Mouse (Mus musculus) c-Kit-positive CD71-positive TER-119-positive erythroid progenitor cells, embryonic 14.5 days (primary cell): ENCODE data around the gene 2510009E07Rik.
"Not testable (repeated sequence)": the region's sequence is repeated elsewhere in the genome, so short reads cannot be mapped to it uniquely, and the experiment has no call there.

Experiments
- DNase-seq: peaks from one replicate; pipeline ENCODE4 v3.0.0-alpha.2; 2013; ENCODE audit warnings: low spot score

Gene 2510009E07Rik

DNA sequence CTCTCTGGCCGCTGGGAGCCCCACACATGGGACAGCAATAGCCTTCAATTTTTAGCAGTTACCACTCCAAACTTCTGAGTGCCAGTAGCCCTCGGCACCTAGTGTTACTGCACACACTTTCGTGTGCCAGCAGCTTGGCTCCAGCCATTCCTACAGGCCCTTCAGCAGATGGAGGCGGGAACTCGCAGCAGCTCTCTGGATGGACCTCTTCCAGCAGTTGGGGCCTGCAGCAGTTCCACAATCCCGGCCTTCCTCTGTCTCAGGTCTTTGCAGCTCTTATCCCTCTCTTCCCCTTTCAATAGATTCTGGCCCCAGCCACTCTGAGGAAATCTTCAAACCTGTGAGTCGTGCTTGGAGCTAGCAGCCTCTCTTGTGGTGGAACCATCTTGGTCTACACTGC, 17.7 kb downstream of the 2510009E07Rik start:
- DNase-seq, result no peak

DNA sequence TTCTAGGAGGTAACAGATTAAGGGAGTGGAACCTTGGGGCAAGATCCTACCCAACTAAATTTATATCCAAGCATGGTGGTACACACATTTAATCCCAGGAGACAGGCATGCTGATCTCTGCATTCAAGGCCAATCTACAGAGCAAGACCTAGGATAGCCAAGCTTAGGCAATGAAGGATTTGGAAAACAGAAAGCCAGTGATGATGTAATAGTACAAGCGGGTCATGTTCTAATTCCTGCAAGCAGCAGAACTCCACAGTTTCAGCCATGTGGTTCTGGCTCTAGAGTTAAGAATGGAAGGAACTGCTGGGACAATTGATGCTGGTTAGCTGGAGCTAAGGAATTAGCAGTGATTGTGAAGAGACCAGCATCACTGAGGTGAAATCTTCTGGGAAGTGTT, 20.8 kb downstream of the 2510009E07Rik start:
- not testable (repeated sequence) for DNase-seq

DNA sequence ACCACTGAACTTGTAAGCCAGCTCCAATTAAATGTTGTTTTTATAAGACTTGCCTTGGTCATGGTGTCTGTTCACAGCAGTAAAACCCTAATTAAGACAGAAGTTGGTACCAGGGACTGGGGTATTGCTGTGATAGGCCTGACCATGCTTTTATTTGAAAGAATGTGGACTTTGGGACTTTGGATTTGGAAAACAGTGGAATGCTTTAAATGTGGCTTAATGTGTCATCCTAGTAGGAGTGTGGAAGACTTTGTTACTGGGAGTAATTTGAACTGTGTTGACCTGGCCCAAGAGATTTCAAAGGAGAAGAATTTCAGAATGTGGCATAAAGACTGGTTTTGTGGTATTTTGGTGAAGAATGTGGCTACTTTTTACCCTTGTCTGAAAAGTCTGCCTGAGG, 21.4 kb downstream of the 2510009E07Rik start:
- DNase-seq, result not testable (repeated sequence)

DNA sequence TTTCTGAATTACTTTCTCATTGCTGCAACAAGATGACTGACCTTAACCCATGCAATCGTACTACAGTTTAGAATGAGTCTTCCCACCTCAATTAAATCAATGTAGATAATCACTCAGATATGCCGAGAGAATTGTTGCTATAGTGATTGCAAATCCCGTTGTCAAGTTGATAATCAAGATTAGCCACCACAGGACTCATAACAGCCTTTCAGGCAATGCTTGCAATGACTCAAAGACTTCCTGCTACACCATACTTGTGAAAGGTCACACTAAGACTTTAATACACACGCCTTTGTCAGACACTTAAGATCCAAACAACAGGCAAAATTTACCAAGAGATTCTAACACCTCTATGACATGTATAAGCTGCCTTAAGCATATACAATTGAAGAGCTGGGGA, 22.6 kb downstream of the 2510009E07Rik start:
- no peak for DNase-seq

DNA sequence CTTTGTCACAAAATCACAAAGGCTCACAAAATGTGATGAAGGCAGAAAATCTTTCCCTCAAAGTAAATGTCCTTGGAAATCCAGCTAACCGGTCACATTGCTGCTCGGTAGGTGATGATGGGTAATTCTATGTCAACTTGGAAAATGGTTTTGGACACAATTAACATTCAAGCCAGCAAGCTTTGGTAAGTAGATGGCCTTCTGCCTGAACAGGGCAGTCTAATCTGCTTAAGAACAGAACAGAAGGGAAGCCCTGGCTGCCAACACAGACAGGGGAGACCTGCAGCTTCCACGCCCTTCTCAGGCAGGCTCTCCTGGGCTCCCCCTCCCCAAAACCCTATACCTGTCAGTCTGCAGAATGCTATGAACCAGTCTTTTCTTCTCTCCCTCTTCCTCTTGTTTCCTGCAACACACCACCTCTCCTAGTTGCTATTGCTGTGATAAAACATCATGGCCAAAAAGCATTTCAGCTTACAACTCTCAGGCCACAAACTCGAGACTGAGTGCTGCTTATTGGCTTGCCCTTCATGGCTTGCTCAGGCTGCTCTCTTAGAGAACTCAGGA, 29.0 kb downstream of the 2510009E07Rik start:
- no peak for DNase-seq

DNA sequence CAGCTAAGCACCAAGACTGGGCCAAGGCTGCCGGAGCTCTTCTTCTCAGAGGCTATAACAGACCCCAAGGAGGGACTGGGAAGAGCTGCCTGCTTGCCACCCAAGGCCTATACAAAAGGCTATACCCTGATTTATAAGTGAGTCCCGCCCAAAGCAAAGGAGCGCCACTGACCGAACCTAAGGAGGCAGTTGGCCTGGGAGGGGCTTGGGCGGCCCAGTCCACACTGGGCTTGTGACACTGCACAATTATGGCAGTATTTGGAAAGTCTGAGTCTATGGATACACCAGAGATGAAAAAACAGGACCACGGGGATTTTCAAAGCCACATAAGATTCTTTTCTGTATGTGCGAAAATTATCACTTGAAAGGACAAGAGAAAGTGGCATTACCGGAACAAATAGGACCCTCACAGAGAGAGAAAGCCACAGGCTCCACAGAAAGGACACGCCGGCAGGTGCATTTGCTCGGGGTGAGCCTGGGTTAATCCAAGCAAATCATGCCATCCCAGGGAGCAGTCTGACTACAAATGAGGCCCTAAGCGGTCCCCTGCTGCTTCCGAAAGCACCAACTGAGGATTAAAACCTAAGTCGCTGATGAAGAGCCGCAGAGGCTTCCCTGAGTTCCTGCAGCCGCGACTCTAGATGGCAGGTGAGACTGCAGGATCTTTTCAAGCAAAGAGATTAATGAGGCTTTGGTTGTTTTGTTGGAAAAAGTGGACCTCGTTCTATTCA, 29.7 kb downstream of the 2510009E07Rik start:
- DNase-seq, result no peak

DNA sequence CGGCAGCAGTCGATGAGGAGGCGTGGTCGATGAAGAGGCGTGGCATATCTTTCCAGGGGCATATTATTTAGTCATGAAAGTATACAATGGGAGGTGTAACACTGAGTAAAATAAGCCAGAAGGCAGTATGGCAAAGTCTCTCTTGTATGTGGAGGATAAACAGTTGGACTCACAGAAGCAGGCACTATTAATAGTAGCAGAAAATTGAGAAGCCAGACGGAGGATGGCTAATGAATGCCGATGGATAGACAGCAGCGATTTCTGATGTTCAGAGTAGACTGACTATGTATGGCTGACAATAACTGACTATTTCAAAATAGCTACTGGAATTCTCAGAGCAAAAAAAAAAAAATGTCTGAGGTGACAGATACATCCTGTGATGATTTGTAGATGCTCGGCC, 38.5 kb downstream of the 2510009E07Rik start:
- no peak for DNase-seq

DNA sequence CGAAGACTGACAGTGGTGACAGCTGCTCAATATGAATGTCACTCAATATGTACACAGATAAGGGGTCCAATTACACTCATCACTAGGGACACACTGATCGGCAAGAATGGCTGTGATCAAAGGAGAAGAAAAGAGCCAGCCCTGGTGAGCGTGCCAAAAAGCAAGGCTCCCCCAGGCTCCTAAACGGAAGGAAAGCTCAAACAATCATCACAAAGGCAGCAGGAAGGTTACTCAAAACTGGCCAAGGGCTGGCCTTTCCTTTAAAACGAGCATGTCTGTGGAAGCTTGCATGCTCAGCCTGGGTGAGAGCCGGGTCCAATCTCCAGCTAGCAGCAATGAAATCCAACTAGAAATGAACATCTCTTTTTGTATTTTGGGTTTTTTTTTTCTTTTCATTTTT, 39.2 kb downstream of the 2510009E07Rik start:
- no peak for DNase-seq

DNA sequence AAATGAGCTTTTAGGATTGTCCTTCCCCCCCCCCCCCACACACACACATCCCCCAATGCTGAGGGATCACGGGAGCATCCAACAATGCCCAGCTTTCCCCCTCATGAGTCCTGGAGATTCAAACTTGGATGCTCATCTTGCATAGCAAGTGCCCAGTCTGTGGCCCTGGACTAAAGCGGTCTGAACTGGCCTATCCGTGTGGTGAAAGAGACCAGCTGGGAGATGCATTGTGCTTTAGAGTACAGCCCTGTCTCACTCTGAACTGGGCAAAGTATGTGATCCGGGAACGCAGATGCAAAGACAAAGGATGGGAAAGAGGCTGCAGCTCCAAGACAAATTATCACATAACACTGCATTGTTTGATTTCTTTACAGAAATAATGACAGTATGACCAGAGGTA, 40.1 kb downstream of the 2510009E07Rik start:
- no peak for DNase-seq

DNA sequence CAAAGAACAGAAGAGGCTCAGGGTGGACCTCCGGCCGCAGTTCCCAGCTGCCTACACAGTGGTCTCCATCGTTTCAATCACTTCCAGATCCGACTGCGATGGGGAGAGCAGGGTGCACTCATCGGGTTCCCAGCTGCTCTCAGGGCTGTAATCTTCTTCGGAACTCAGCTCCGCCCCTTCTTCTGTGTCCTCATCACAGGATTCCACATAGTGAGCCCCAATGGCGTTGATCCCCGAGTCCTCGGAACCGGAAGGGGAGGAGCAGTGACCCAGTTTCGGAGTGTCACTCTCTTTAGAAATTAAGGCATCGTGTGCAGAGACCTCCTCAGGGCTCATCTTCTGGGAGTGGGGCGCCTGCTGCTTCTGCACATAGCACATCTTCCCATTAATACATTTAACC, 41.3 kb downstream of the 2510009E07Rik start:
- no peak for DNase-seq

DNA sequence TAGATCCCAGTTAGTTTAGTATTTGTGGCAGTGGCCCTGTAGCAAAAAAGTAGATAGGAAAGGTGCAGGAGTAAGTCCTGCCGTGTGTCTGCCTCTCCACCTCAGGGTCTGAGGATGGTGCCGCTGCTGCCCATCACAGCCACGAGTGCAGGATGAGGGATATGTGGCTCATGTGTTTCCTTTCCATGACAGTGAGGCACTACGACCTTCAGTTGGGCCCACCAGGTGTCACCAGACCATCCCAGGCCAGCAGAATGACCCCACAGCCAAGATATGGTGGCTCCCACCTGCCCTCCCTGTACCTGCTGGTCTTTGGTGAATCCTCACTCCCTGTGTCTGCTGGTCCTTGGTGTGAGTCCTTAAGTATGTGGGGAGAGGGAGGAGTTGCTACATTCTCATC, 43.3 kb downstream of the 2510009E07Rik start:
- DNase-seq, result no peak

DNA sequence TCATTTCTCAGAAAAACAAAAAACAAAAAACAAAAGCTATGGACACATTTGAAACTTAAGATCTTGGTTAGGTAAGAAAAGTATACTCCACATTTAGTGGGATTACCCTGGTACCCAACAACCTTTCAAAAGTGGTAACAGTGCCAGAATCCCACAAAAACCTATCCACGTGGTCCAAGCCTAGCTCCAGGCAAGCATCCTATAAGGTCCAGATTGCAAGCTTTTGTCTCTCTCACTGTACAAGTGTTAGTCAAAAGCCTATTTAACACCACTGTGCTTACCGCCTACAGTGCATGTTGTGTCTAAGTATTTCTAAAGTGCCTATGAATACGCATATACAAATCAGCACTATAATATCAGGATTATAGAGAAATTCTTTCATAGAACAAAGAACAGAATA, 44.2 kb downstream of the 2510009E07Rik start:
- DNase-seq, result no peak

DNA sequence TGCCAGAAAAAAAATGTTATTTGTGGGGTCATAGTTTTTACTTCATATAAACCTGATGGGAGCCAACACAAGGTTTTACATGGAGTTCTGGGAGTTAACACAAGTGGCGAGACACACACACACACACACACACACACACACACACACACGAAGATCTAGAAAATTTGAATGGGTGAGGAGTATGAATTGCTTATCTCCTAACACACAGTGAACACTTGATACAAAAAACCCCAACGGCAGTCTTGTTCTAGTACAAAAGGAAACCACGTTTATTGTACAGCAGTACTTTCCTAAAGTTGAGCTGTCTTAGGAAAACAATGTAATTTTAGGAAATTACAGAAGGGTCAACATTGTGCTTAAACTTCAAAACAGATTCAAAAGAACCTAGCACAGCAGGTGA, 45.7 kb downstream of the 2510009E07Rik start:
- no peak for DNase-seq

DNA sequence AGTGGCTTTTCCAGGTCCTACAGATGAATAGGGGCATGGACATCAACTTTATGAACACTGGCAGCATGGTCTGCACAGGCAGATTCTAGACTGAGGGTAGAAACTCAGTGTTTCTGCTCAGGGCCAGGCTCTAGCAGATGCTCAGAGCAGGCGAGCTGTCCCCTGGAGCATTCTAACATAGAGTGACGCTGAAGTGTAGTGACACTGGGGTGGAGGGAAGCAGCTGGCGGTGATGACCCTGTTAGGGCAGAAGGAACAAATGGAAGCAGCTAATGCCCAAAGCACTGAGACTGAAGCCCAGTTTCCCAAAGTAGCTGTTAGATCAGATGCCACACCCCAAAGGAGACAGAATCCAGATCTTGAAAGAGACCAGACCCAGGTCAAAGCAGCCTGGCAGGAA, 48.0 kb downstream of the 2510009E07Rik start:
- no peak for DNase-seq

DNA sequence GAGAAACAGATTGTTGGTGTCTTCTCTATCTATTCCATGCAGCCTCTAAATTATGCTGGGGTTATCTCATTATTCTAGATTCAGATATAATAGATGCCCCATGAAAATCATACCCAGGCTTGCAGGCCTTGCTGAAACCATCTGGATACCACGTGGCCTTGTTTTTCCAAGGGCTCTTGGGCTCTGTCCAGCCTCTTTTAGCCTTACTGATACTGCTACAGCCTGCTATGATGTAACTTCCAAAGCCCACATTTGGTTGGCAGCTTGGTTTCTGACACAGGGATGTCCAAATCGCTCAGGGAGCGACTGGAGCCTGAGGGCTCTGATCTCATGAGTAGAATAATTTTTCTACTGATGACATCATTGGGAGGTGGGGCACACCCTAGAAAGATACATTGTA, 48.5 kb downstream of the 2510009E07Rik start:
- no peak for DNase-seq

DNA sequence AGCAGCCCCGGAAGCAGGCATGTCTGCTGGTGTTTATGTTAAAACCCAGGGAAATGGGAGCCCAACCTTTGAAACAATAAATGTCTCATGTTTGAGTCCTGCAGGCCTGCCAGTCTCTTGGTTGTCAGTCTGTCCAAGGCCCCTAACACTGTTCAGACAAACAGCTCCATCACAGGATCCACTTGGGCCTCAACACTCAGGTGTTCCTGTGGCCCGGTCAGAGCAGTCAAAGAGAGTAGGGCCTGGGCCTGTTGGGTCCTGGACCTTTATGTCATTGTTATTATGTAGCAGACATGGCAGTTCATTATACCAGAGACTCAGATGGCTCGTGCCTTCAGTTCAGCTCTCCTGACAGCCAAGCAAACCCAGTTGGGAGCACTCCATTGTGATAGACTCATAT, 49.9 kb downstream of the 2510009E07Rik start:
- no peak for DNase-seq

DNA sequence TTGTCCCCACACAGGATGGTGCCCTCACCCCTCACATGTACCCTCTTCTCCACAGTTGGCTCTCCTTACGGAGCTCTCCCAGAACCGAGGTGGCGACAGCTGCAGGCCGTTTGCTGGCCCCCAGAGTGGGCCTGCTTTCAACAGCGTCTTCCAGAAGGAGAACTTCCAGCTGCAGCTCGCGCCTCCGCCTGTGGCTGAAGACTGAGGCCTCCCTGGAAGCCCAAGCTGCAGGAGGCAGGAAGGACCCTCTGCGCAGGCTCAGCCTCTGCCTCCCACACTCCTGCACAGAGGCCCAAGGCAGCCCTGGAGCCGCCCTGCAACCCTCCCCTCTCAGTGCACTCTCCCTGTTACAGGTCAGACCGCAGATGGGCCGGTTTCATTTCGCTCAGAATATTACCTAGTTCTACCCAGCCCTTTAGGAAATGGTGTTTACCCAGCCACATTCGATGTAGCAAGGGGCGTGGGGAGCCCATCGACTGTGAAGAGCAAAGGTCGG, 50.4 kb downstream of the 2510009E07Rik start:
- no peak for DNase-seq

DNA sequence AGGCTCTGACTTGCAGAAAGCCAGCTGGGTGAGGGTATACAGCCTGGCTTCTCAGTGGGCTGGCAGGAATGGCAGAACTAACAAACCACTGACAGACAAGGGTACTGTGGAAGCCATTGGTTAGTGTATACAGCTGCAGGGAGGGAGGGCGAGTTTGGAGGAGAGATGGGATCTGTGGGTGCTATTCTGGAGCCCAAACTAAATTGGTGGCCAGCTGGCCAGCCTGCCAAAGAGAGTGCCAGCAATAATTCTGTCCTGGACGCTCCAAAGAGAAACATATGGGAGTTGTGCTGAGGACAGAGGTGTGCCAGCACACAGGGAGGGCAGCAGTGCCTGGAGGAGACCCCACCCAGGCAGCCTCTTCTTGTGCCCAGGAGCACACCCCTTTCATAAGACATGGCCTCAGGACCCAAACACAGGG, 50.8 kb downstream of the 2510009E07Rik start:
- no peak for DNase-seq

DNA sequence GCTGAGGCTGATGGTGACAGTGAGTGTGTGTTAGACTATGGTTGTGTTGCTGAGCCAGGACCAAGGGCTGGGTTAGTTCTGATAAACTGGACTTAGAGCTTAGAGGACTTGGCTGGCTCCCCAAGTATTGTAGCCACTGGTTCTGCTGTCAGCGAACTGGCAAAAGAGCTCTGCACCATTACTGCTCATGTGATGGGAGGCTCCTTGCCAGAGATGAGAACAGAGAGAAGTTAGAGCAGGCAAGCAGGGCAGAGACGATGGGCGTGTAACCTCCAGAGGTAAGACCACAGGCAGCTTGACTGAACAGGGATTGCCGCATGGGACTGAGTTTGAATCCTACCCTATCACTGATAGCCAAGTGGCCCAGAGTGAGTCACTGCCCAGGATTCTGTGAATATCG, 51.6 kb downstream of the 2510009E07Rik start:
- DNase-seq, result no peak

DNA sequence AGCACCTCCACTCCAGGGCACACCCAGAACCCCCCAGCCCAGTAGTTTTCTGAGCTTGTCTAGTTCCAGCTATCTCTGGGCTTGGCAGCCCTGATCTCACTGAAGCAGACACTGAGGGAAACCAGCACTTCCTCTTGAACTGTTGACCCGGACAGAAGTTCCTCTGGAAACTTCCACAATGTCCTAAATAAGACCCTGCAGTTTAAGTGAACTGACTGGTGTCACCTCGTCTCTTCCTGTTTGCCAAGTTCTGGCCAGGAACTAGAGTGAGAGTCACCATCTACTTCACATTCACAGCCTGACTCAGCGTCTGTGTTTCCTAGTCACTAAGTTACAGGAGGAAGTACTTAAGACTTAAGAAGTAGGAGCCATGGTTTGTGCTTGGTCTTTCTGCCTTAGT, 52.5 kb downstream of the 2510009E07Rik start:
- peak; percentile 6 for DNase-seq

DNA sequence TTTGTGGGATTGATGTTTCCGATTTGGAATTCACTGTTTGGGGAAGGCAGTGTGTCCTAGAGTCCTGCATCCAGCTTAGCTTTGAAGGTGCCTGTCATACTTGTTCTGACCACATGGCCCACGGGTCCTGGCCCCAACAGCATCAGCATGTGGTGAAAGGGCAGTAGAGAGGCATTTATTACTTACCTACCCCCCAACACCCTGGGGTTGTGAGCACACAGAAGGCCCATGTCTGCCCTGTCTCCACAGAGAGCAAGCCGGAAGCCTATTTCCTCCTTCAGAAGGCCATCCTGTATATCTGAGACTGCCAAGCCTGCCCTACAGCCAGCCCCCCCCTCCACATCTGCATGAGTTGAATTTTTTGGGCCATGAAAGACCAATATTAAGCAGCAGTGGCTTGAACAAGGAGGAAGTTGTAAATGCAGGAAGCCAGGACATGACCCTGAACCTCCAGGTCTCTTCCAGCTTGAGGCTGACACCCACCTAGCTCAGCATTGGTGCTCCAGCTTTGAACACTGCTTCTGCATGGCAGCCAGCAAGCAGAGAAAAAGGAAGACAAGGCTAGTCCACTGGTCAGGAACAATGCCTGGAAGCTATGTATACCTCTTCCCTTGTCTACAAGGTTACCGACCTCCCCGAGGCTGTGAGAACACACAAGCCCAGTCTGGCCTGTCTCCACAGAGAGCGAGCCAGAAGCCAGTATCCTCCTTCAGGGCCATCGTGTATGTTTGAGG, 53.5 kb downstream of the 2510009E07Rik start:
- DNase-seq, result no peak

DNA sequence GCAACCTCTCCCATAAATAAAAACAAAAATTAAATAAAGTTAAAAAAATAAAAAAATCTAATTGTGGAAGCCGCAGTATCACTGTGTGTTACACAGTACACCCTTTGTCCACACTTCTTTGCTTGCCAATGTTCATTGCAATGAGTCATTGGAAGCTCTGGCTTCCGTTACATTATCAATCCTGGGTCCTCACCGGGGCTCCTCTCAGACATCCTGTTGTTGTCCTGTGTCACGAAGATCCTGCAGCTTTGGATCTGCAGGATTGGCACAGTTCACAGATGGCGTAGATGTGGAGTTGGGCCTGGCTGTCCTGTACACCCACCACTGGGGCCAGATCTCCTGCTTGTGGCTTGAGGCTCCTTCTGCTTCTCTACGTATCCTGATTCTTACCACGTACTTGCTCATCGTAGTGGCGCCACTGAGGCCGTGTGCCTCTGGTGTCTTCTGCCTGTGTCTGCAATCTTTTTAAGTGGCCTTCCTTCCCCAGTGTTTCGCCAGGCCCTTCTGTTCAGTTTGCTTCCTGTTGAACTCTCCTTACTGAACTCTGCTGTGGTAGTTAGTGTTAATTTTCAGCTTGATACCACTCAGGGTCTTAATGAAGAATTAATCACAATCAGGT, 57.2 kb downstream of the 2510009E07Rik start:
- DNase-seq, result no peak
